8 mouse cellular contexts compared by ENCODE assay signal in genomic region chr7:127935748-127936159, GRCm38 (mm10). TPM values are rescaled to one million over a fixed set of nuclear protein-coding genes. Genes with fewer than 3 reads are reported as not detected.
DNase-seq lines count a peak whose midpoint lies in the region; ATAC-seq and TF ChIP-seq lines count a peak whose summit lies in the region.

No protein-coding gene starts in this region.

- peak; percentile 41 for ATAC-seq in heart, embryonic 11.5 days (replicated peaks; ENCODE audit: insufficient number of reproducible peaks, low FRiP score, low TSS enrichment)

- H3K27ac ChIP-seq in heart, embryonic 11.5 days (ENCODE audit: low read depth, low read length) = 0 out of 2 replicates have a peak overlapping the region, but pooled peaks have one; percentile 35
- H3K27ac ChIP-seq in MEL (ENCODE audit: control insufficient read depth, low read depth, low read length) = 0 out of 2 replicates have a peak overlapping the region, but pooled peaks have one; percentile 20
- H3K27ac ChIP-seq in hindbrain, embryonic 10.5 days = peak overlapping the region; percentile 92

- TF ChIP-seq EP300 in MEL (IDR thresholded peaks at IDR 0.05; ENCODE audit: low read depth in 1 of 2, low read length in 2 of 2) = no peak

- TF ChIP-seq RAD21 in MEL (IDR thresholded peaks at IDR 0.05; ENCODE audit: low read depth, low read length) = no peak

- H3K9me3 ChIP-seq in heart, embryonic 11.5 days (replicated peaks; ENCODE audit: control insufficient read depth, low read length) = no peaks in the 10 kb centered on the region
- H3K9me3 ChIP-seq in MEL (replicated peaks; ENCODE audit: insufficient read depth, low read length) = no peaks in the 10 kb centered on the region
- H3K9me3 ChIP-seq in hindbrain, embryonic 10.5 days = no peaks in the 10 kb centered on the region
- H3K9me3 ChIP-seq in megakaryocyte, embryonic 14.5 days = no peaks in the 10 kb centered on the region

- H3K4me3 ChIP-seq in heart, embryonic 11.5 days (ENCODE audit: low read depth, low read length) = peak overlapping the region; percentile 65
- H3K4me3 ChIP-seq in MEL (ENCODE audit: control insufficient read depth in 1 of 2, insufficient read depth in 1 of 2, low read depth in 2 of 2, low read length in 2 of 2) = peak overlapping the region; percentile 79 to 89
- H3K4me3 ChIP-seq in hindbrain, embryonic 10.5 days = peak overlapping the region; percentile 78
- peak overlapping the region; percentile 96 for H3K4me3 ChIP-seq in megakaryocyte, embryonic 14.5 days (replicated peaks)

- no peak; a peak in 1 of 4 replicates for TF ChIP-seq POLR2A in MEL (IDR thresholded peaks at IDR 0.05; ENCODE audit: control insufficient read depth in 1 of 2, insufficient read depth in 1 of 2, low read depth in 1 of 2, low read length in 2 of 2, poor library complexity in 1 of 2)

- DNase-seq in heart, adult 18-20 months = no peak
- no peak for DNase-seq in MEL (ENCODE audit: low read depth, low spot score)
- no peak for DNase-seq in hindbrain, embryonic 10.5 days (ENCODE audit: low spot score)
- no peak for DNase-seq in gastrocnemius, postnatal 10 days
- no peak for DNase-seq in left cerebral cortex, postnatal 14 days (ENCODE audit: low spot score in 2 of 2)
- no peak for DNase-seq in kidney, postnatal 14 days

- H3K79me2 ChIP-seq in MEL (ENCODE audit: control insufficient read depth, insufficient read depth, low read length, poor library complexity) = peaks cover 1% of the 10 kb centered on the region; the same call in 1 of the 2 replicates

- WGBS in heart, embryonic 11.5 days (ENCODE audit: insufficient replicate concordance) = under 1% methylated on average over 38 of the region's 38 CpGs
- under 1% methylated on average over 38 of the region's 38 CpGs for WGBS in hindbrain, embryonic 10.5 days

- TF ChIP-seq CTCF in MEL (IDR thresholded peaks at IDR 0.05 in 2 of 3, conservative IDR thresholded peaks at IDR 0.05 in 1 of 3; ENCODE audit: control insufficient read depth in 1 of 3, insufficient read depth in 1 of 3, low read depth in 2 of 3, low read length in 3 of 3, poor library complexity in 1 of 3, severe bottlenecking in 1 of 3) = no peak

- H3K9ac ChIP-seq in heart, embryonic 11.5 days (ENCODE audit: low read depth, low read length) = peak overlapping the region; percentile 85
- peak overlapping the region; percentile 92 for H3K9ac ChIP-seq in MEL (ENCODE audit: control insufficient read depth, low read depth, low read length, poor library complexity, severe bottlenecking)

- peaks cover 5% of the 10 kb centered on the region; the same call in 1 of the 2 replicates for H3K4me1 ChIP-seq in heart, embryonic 11.5 days (ENCODE audit: control insufficient read depth, insufficient read depth, low read length)
- H3K4me1 ChIP-seq in MEL (ENCODE audit: control insufficient read depth in 1 of 2, insufficient read depth in 2 of 2, low read length in 2 of 2) = peaks cover 2 to 7% of the 10 kb centered on the region in 2 experiments; a peak in 3 of 4 replicates
- peaks cover 52% of the 10 kb centered on the region for H3K4me1 ChIP-seq in hindbrain, embryonic 10.5 days (replicated peaks)
- H3K4me1 ChIP-seq in megakaryocyte, embryonic 14.5 days = peaks cover 44% of the 10 kb centered on the region

- intact Hi-C loops in left cerebral cortex, postnatal 14 days (cut with DNase I) = no loop called here

- no peaks in the 10 kb centered on the region for H3K36me3 ChIP-seq in heart, embryonic 11.5 days (ENCODE audit: control insufficient read depth, insufficient read depth, low read length)
- H3K36me3 ChIP-seq in MEL (ENCODE audit: control insufficient read depth in 1 of 2, insufficient read depth in 2 of 2, low read length in 2 of 2) = peaks cover 0 to 10% of the 10 kb centered on the region in 2 experiments; a peak in 2 of 4 replicates
- no peaks in the 10 kb centered on the region for H3K36me3 ChIP-seq in hindbrain, embryonic 10.5 days
- H3K36me3 ChIP-seq in megakaryocyte, embryonic 14.5 days (replicated peaks; ENCODE audit: low read length) = no peaks in the 10 kb centered on the region

- peak overlapping the region; percentile 96 for H3K4me2 ChIP-seq in heart, embryonic 11.5 days

- H3K27me3 ChIP-seq in heart, embryonic 11.5 days (ENCODE audit: control insufficient read depth, insufficient read depth, low read length) = no peaks in the 10 kb centered on the region
- H3K27me3 ChIP-seq in MEL (ENCODE audit: control insufficient read depth in 1 of 2, insufficient read depth in 2 of 2, low read length in 2 of 2) = no peaks in the 10 kb centered on the region
- H3K27me3 ChIP-seq in hindbrain, embryonic 10.5 days (ENCODE audit: insufficient read depth, poor library complexity, severe bottlenecking) = peaks cover 10% of the 10 kb centered on the region
- H3K27me3 ChIP-seq in megakaryocyte, embryonic 14.5 days (replicated peaks) = no peaks in the 10 kb centered on the region

TF ChIP-seq in MEL, 35 proteins besides CTCF, POLR2A, EP300 and RAD21 (continues in another document):
- no peak for TF ChIP-seq MYB (IDR thresholded peaks at IDR 0.05; ENCODE audit: low read depth, low read length)
- TF ChIP-seq CHD1 (IDR thresholded peaks at IDR 0.05; ENCODE audit: low read depth, low read length) = no peak
- TF ChIP-seq MAZ (IDR thresholded peaks at IDR 0.05; ENCODE audit: low read depth, low read length) = no peak
- TF ChIP-seq HCFC1 (IDR thresholded peaks at IDR 0.05; ENCODE audit: low read depth, low read length) = no peak
- TF ChIP-seq ELF1 (IDR thresholded peaks at IDR 0.05; ENCODE audit: low read depth, low read length) = no peak
- no peak for TF ChIP-seq GABPA (IDR thresholded peaks at IDR 0.05; ENCODE audit: low read depth, low read length)
- TF ChIP-seq RCOR1 (IDR thresholded peaks at IDR 0.05; ENCODE audit: low read depth, low read length) = no peak
- no peak for TF ChIP-seq MEF2A (IDR thresholded peaks at IDR 0.05; ENCODE audit: extremely low read depth, insufficient replicate concordance, low read depth, low read length, poor library complexity, severe bottlenecking)

RNA-seq across cellular contexts. Expression of gene Prss8, which starts 5.8 kb away (rescaled TPM):
- 0.94 and 0.96 TPM in 2 replicates for polyA plus RNA-seq in heart, embryonic 11.5 days (2014; fragmentation: Nextera tagmentation; extraction: Ambion mirVana)
- under 1 TPM in 1 of 2 experiments, not detected in 1; 0.26 TPM for total RNA-seq in heart, adult 18-20 months (2021)
- total RNA-seq in MEL (2012; rRNA removed) = 0.12 TPM in 1 of 2 replicates, not detected in the other
- polyA plus RNA-seq in MEL (2012; ENCODE audit: insufficient read depth in 1 of 2, insufficient read length in 2 of 2, low read depth in 1 of 2, low replicate concordance in 2 of 2, missing spikeins in 1 of 2) = under 1 TPM in 1 of 2 experiments, not detected in 1; 0.21 TPM
- 5.3 and 9.7 TPM in 2 replicates for polyA plus RNA-seq in hindbrain, embryonic 10.5 days (2016; fragmentation: Nextera tagmentation; extraction: Ambion mirVana)
- not detected in 2 replicates for polyA plus RNA-seq in megakaryocyte, embryonic 14.5 days (2012; ENCODE audit: insufficient read depth, low replicate concordance)
- not detected for total RNA-seq in gastrocnemius, postnatal 10 days (2021)
- total RNA-seq in left cerebral cortex, postnatal 14 days (2021) = under 1 TPM in 1 of 2 experiments, not detected in 1; 0.89 TPM

RNA-seq across cellular contexts. Expression of gene Prss36, which starts 10.8 kb away (rescaled TPM):
- 10.3 and 10.6 TPM in 2 replicates for polyA plus RNA-seq in heart, embryonic 11.5 days (2014; fragmentation: Nextera tagmentation; extraction: Ambion mirVana)
- 1 to 10 TPM; 8.5 to 9.3 TPM for total RNA-seq in heart, adult 18-20 months (2021)
- 1.7 and 1.9 TPM in 2 replicates for total RNA-seq in MEL (2012; rRNA removed)
- 1 to 10 TPM in 1 of 2 experiments, not detected in 1; 5.1 TPM for polyA plus RNA-seq in MEL (2012; ENCODE audit: insufficient read depth in 1 of 2, insufficient read length in 2 of 2, low read depth in 1 of 2, low replicate concordance in 2 of 2, missing spikeins in 1 of 2)
- 10.4 and 11.6 TPM in 2 replicates for polyA plus RNA-seq in hindbrain, embryonic 10.5 days (2016; fragmentation: Nextera tagmentation; extraction: Ambion mirVana)
- 2.7 and 10.0 TPM in 2 replicates for polyA plus RNA-seq in megakaryocyte, embryonic 14.5 days (2012; ENCODE audit: insufficient read depth, low replicate concordance)
- total RNA-seq in gastrocnemius, postnatal 10 days (2021) = 1 to 10 TPM; 6.6 to 7.9 TPM
- 10 to 100 TPM in 1 of 2 experiments, 1 to 10 TPM in 1; 9.8 to 10.3 TPM for total RNA-seq in left cerebral cortex, postnatal 14 days (2021)

RNA-seq across cellular contexts. Expression of gene Kat8, which starts 23.4 kb away (rescaled TPM):
- polyA plus RNA-seq in heart, embryonic 11.5 days (2014; fragmentation: Nextera tagmentation; extraction: Ambion mirVana) = 30.7 and 32.6 TPM in 2 replicates
- total RNA-seq in heart, adult 18-20 months (2021) = 10 to 100 TPM; 14.1 to 14.6 TPM
- 40.3 and 45.8 TPM in 2 replicates for total RNA-seq in MEL (2012; rRNA removed)
- 10 to 100 TPM in 1 of 2 experiments, not detected in 1; 39.5 TPM for polyA plus RNA-seq in MEL (2012; ENCODE audit: insufficient read depth in 1 of 2, insufficient read length in 2 of 2, low read depth in 1 of 2, low replicate concordance in 2 of 2, missing spikeins in 1 of 2)
- polyA plus RNA-seq in hindbrain, embryonic 10.5 days (2016; fragmentation: Nextera tagmentation; extraction: Ambion mirVana) = 50.4 TPM in 2 replicates
- polyA plus RNA-seq in megakaryocyte, embryonic 14.5 days (2012; ENCODE audit: insufficient read depth, low replicate concordance) = 2.6 and 4.8 TPM in 2 replicates
- total RNA-seq in gastrocnemius, postnatal 10 days (2021) = 10 to 100 TPM; 12.9 to 16.7 TPM
- 10 to 100 TPM; 26.0 to 30.0 TPM for total RNA-seq in left cerebral cortex, postnatal 14 days (2021)

RNA-seq across cellular contexts. Expression of gene Fus, which starts 31.5 kb away (rescaled TPM):
- polyA plus RNA-seq in heart, embryonic 11.5 days (2014; fragmentation: Nextera tagmentation; extraction: Ambion mirVana) = 33.2 and 40.3 TPM in 2 replicates
- total RNA-seq in heart, adult 18-20 months (2021) = 100 to 1,000 TPM; 108 to 156 TPM
- total RNA-seq in MEL (2012; rRNA removed) = 49.7 and 60.5 TPM in 2 replicates
- polyA plus RNA-seq in MEL (2012; ENCODE audit: insufficient read depth in 1 of 2, insufficient read length in 2 of 2, low read depth in 1 of 2, low replicate concordance in 2 of 2, missing spikeins in 1 of 2) = 100 to 1,000 TPM; 346 to 848 TPM
- polyA plus RNA-seq in hindbrain, embryonic 10.5 days (2016; fragmentation: Nextera tagmentation; extraction: Ambion mirVana) = 328 and 333 TPM in 2 replicates
- polyA plus RNA-seq in megakaryocyte, embryonic 14.5 days (2012; ENCODE audit: insufficient read depth, low replicate concordance) = 25.6 and 318 TPM in 2 replicates
- 100 to 1,000 TPM; 199 to 239 TPM for total RNA-seq in gastrocnemius, postnatal 10 days (2021)
- total RNA-seq in left cerebral cortex, postnatal 14 days (2021) = 100 to 1,000 TPM; 313 to 324 TPM

RNA-seq across cellular contexts. Expression of gene Bckdk, which starts 31.9 kb away (rescaled TPM):
- polyA plus RNA-seq in heart, embryonic 11.5 days (2014; fragmentation: Nextera tagmentation; extraction: Ambion mirVana) = 166 and 174 TPM in 2 replicates
- total RNA-seq in heart, adult 18-20 months (2021) = 100 to 1,000 TPM; 119 to 128 TPM
- total RNA-seq in MEL (2012; rRNA removed) = 32.6 and 35.0 TPM in 2 replicates
- polyA plus RNA-seq in MEL (2012; ENCODE audit: insufficient read depth in 1 of 2, insufficient read length in 2 of 2, low read depth in 1 of 2, low replicate concordance in 2 of 2, missing spikeins in 1 of 2) = 100 to 1,000 TPM in 1 of 2 experiments, not detected in 1; 126 TPM
- polyA plus RNA-seq in hindbrain, embryonic 10.5 days (2016; fragmentation: Nextera tagmentation; extraction: Ambion mirVana) = 115 and 123 TPM in 2 replicates
- polyA plus RNA-seq in megakaryocyte, embryonic 14.5 days (2012; ENCODE audit: insufficient read depth, low replicate concordance) = 36.9 and 149 TPM in 2 replicates
- total RNA-seq in gastrocnemius, postnatal 10 days (2021) = 10 to 100 TPM; 84.9 to 89.6 TPM
- total RNA-seq in left cerebral cortex, postnatal 14 days (2021) = 10 to 100 TPM; 36.8 to 45.1 TPM

Comparison
In these comparisons a context has a peak if more than half of its experiments do, and no peak if none do; other contexts are left out.
1. H3K27ac ChIP-seq: peak in every context shown above with its lines; median percentile 92 in hindbrain, embryonic 10.5 days; 35 in heart, embryonic 11.5 days; 20 in MEL.